Mouse (Mus musculus) cerebellum, adult 2 months (tissue): Measurements from ENCODE around the gene Dcst1.

Experiments
- CTCF ChIP-seq: fragments of 200-500 bp; IDR thresholded peaks from 2 replicates; pipeline ENCODE4 v1.5.1; 2011; ENCODE audit warnings: low read depth, mild to moderate bottlenecking, control low read depth, low read length, moderate library complexity, borderline replicate concordance; ENCODE audit not compliant: insufficient read depth
- POLR2A ChIP-seq: fragments of 200-500 bp; IDR thresholded peaks from 2 replicates; pipeline ENCODE4 v1.6.1; 2011; ENCODE audit warnings: low read length, control low read depth, borderline replicate concordance; ENCODE audit not compliant: insufficient read depth

- TF ChIP-seq POLR2A (no peak), CTCF (no peak)
Measured at GRCm38 (mm10) chr3:89347916-89348315, 17.1 kb downstream of the Dcst1 start.
